Mouse (Mus musculus) G1E (cell line): ENCODE measurements around the gene Pgm3. TPM values are rescaled to one million over a fixed set of nuclear protein-coding genes. Genes with fewer than 3 reads are reported as not detected.

Experiments
- ATAC-seq: 2 replicates; pipeline ENCODE4 v1.8.0; 2016; ENCODE audit warnings: mild to moderate bottlenecking; ENCODE audit not compliant: insufficient number of reproducible peaks, poor library complexity, low FRiP score, severe bottlenecking; ENCODE audit errors: extremely low read depth
- DNase-seq: peaks from one replicate; pipeline ENCODE4 v3.0.0; 2012; ENCODE audit warnings: low spot score
- H3K27me3 ChIP-seq: 2 replicates; pipeline ENCODE4 v1.6.1; 2012; ENCODE audit warnings: mild to moderate bottlenecking, low read length, inconsistent platforms; ENCODE audit not compliant: insufficient read depth
- H3K36me3 ChIP-seq: replicated peaks from 2 replicates; pipeline ENCODE3; 2012; ENCODE audit warnings: mild to moderate bottlenecking, inconsistent platforms
- H3K4me1 ChIP-seq: 2 replicates; pipeline ENCODE4 v1.6.1; 2012; ENCODE audit warnings: low read depth, low read length, inconsistent platforms, mixed read lengths; ENCODE audit not compliant: insufficient read depth
- H3K4me3 ChIP-seq: 2 replicates; pipeline ENCODE4 v1.5.1; 2012; ENCODE audit warnings: low read depth, mild to moderate bottlenecking, inconsistent platforms, low read length, moderate library complexity, mixed read lengths
- H3K9me3 ChIP-seq: replicated peaks from 2 replicates; pipeline ENCODE4 v1.6.1; 2012; ENCODE audit warnings: inconsistent platforms
- CTCF ChIP-seq: IDR thresholded peaks from 2 replicates; pipeline ENCODE4 v1.5.1; 2012; ENCODE audit warnings: low read depth, low read length, inconsistent platforms, mixed read lengths
- GATA1 ChIP-seq: IDR thresholded peaks from 2 replicates; pipeline ENCODE4 v1.6.1; 2012; ENCODE audit warnings: borderline replicate concordance, low read length, inconsistent platforms, mixed read lengths
- GATA2 ChIP-seq: IDR thresholded peaks from 2 replicates; pipeline ENCODE4 v1.6.1; 2012; ENCODE audit warnings: low read depth, low read length, inconsistent platforms, borderline replicate concordance
- POLR2AphosphoS5 ChIP-seq: IDR thresholded peaks from 2 replicates; pipeline ENCODE4 v1.6.1; 2012; ENCODE audit warnings: low read depth, low read length, inconsistent platforms; ENCODE audit not compliant: insufficient replicate concordance
- TAL1 ChIP-seq: conservative IDR thresholded peaks from 2 replicates; pipeline ENCODE4 v1.6.1; 2012; ENCODE audit warnings: low read depth, low read length, inconsistent platforms, mixed read lengths
- polyA plus RNA-seq: library from polyadenylated mRNA; stranded (reverse); fragments of >175 nt; gene quantifications from 2 replicates; pipeline ENCODE4 v1.2.3, GENCODE M21; 2012
- total RNA-seq, 2 experiments: library from RNA; stranded (forward) in 1 of 2; stranded (reverse) in 1 of 2; fragments of 200-1000 nt in 1 of 2; fragments of >200 nt in 1 of 2; fragmentation: Nextera tagmentation in 1 of 2; gene quantifications; 2 replicates each; pipeline ENCODE4 v1.2.3; 2014 to 2017

The Pgm3 gene
- total and polyA plus RNA-seq, 3 experiments = 2.7 to 16.2 (median 13.2) TPM

DNA sequence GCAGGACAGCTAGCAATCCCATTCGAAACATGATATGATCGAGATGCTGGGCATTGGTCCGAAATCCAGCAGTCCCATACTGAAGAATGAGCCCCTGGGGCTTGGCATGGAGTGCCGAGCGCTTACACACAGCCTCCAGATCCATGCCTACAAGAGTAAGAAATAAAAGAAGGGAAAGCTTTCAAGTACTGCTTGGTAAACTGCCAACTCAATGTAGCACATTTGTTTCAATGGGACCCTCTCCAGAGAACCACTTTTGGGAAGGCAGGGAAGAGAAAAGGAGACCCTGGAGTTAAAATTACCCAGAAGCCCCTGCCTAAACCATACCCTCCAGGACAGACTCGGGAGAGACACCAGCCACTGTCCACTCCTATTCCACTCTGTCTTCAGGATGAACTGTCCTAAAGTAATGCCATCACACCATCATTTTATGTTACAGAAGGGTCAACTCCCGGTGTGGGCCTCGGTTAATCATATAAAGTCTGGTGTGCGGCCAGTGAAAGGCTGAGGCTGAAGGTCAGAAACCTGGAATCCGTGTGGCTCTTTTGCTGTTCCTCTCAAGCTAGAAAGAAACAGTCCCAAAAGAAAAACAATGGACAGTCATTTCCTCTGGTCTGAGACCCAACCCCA, 1.3 kb downstream of the Pgm3 start:
- DNase-seq = no peak
- Histone ChIP-seq H3K9me3 (no peaks in the 10 kb centered on the region), H3K4me1 (peaks cover 17% of the 10 kb centered on the region), H3K27me3 (no peaks in the 10 kb centered on the region), H3K4me3 (no peak overlapping the region; the same call in 1 of the 2 replicates), H3K36me3 (peaks cover 47% of the 10 kb centered on the region)
- ATAC-seq = no peak
- TF ChIP-seq POLR2AphosphoS5 = no peak
- no peak for TF ChIP-seq CTCF
- no peak for TF ChIP-seq TAL1
- no peak for TF ChIP-seq GATA1
- no peak for TF ChIP-seq GATA2

DNA sequence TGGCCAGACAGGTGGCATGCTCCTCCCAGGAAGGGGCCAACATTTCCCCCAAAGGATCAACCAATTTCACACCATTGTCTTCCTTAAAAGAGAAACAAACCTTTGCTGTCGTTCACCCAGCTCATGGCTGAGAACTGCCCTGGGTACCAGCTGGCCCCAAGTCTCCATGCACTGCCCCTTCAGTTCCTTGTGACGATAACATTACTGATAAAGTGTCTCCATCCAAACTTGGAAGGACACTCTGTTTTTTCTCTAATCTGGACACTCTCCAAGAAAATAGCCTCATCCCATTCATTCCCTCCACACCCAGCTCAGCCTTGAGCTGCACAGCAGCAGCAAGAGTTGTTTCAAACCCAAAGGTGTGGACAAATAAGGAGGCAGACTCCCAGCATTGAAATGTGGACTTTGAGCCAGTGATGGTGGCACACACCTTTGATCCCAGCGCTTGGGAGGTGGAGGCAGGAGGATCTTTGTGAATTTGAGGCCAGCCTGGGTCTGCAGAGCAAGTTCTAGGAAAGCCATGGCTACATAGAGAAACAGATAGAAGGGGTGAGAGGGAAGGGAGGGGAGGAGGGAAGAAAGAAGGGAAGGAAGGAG, 2.2 kb downstream of the Pgm3 start:
- Histone ChIP-seq H3K4me1 (peaks cover 17% of the 10 kb centered on the region), H3K36me3 (peaks cover 57% of the 10 kb centered on the region), H3K4me3 (no peak overlapping the region), H3K9me3 (no peaks in the 10 kb centered on the region), H3K27me3 (no peaks in the 10 kb centered on the region)
- DNase-seq (no peak), ATAC-seq (no peak)
- TF ChIP-seq TAL1 (no peak), GATA2 (no peak), GATA1 (no peak), CTCF (no peak), POLR2AphosphoS5 (no peak)

DNA sequence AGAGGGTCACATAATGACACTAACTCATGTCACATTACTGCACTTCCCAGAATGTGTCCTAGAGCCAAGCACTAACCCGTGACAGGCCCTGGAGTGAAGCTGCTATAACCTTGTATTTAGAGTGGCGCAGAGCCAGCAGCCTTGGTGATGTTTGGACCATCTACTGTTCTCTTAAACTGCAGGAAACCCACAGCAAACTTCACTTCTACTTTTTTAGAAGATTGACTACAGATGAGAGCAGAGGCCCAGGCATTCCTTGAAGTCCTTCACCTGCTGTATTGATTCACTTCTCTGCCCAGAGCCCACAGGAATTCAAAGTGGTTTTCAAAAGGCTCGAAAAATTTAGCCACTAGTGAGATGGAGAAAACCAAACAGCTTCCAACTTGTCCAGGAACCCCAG, 11.1 kb downstream of the Pgm3 start:
- no peaks in the 10 kb centered on the region for H3K27me3 ChIP-seq
- no peaks in the 10 kb centered on the region for H3K9me3 ChIP-seq
- TF ChIP-seq POLR2AphosphoS5 = no peak
- no peak for TF ChIP-seq GATA1
- no peak for TF ChIP-seq CTCF
- TF ChIP-seq GATA2 = no peak
- TF ChIP-seq TAL1 = no peak
- no peak for ATAC-seq
- H3K4me3 ChIP-seq = no peak overlapping the region
- H3K4me1 ChIP-seq = no peaks in the 10 kb centered on the region
- peaks cover 90% of the 10 kb centered on the region for H3K36me3 ChIP-seq
- DNase-seq = no peak

DNA sequence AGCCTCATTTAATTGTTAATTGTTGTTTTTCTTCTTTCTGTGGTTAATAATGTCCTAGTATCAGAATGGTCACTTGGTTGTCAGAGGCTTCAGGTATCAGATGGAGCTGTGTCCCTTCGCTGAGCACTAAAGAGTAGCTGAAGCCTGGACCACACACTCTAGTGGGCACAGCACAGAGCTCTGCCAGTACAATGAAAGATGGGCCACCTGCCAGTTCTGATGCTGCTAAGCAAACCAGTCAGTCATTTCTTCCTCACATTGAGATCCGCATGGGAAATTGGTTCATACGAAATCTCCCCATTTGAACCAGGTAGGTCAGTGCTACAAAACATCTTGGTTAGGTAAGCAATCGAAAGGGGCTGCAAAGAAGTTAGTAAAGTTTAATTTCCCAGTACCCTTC, 17.0 kb downstream of the Pgm3 start:
- H3K9me3 ChIP-seq = no peaks in the 10 kb centered on the region
- no peak for TF ChIP-seq POLR2AphosphoS5
- TF ChIP-seq GATA2 = no peak
- no peak for TF ChIP-seq CTCF
- TF ChIP-seq TAL1 = no peak
- no peak for TF ChIP-seq GATA1
- ATAC-seq (no peak), DNase-seq (no peak)
- H3K4me3 ChIP-seq = no peak overlapping the region
- no peaks in the 10 kb centered on the region for H3K27me3 ChIP-seq
- H3K36me3 ChIP-seq = peaks cover 81% of the 10 kb centered on the region
- H3K4me1 ChIP-seq = no peaks in the 10 kb centered on the region

DNA sequence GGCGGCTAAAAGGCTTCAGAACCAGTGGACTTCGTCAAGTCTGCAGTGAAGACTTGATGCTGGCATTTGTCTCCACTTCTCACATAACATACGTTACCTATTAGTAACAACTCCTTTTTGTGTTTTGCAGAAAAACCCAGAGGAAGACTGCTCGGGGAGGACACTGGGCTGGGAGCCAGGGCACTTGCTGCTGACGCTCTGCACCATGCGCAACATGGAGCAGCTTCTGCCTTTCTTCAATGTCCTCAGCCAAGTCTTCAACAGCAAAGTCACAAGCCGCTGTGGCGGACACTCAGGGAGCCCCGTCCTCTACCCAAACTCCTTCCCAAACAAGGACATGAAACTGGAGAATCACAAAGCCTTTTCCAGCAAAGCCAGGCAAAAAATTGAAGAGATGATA, 17.8 kb downstream of the Pgm3 start:
- Histone ChIP-seq H3K36me3 (peaks cover 81% of the 10 kb centered on the region), H3K4me1 (no peaks in the 10 kb centered on the region), H3K9me3 (no peaks in the 10 kb centered on the region), H3K4me3 (no peak overlapping the region), H3K27me3 (no peaks in the 10 kb centered on the region)
- DNase-seq = no peak
- ATAC-seq = no peak
- no peak for TF ChIP-seq CTCF
- TF ChIP-seq GATA2 = no peak
- no peak for TF ChIP-seq POLR2AphosphoS5
- TF ChIP-seq TAL1 = no peak
- no peak for TF ChIP-seq GATA1

DNA sequence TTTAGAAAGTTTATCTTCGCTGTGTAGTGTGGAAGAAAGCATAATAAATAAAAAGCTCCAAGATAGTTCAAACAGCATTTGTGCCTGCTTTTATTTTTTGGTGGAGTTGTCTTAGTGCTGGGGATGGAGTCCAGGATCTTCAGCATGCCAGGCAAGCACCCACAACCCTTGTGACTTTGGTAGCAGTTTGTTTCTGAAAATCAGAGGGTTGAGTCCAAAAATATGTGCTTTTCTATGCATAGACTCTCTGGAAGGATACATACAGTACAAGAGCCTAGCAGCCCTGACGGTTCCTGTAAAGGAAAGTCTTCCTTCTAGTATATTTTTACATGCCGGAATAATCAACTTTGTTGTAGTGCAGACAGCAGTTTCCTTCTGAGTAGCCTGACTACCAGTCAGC, 20.9 kb downstream of the Pgm3 start:
- ATAC-seq = no peak
- H3K36me3 ChIP-seq = peaks cover 75% of the 10 kb centered on the region
- H3K27me3 ChIP-seq = no peaks in the 10 kb centered on the region
- no peak for TF ChIP-seq GATA2
- no peak for TF ChIP-seq TAL1
- TF ChIP-seq POLR2AphosphoS5 = no peak
- no peak for TF ChIP-seq CTCF
- TF ChIP-seq GATA1 = no peak
- no peak overlapping the region for H3K4me3 ChIP-seq
- H3K4me1 ChIP-seq = no peaks in the 10 kb centered on the region
- DNase-seq = no peak
- no peaks in the 10 kb centered on the region for H3K9me3 ChIP-seq
